Mouse (Mus musculus) hindbrain, embryonic 10.5 days (tissue): ENCODE measurements at regions not wholly inside any gene's neighbourhood (a gene's known extent, or its start where the extent isn't known, plus 50 kb on each side); places are given as distances from the start of the nearest gene placed in this dataset.

Experiments
- DNase-seq: peaks from one replicate; pipeline ENCODE4 v3.0.0-alpha.2; 2017; ENCODE audit warnings: low spot score
- H3K27ac ChIP-seq: fragments of 300-500 bp; sonication (generic); 2 replicates; pipeline ENCODE4 v1.5.1; 2016; ENCODE audit warnings: mild to moderate bottlenecking, moderate library complexity
- H3K27me3 ChIP-seq: fragments of 300-500 bp; sonication (generic); 2 replicates; pipeline ENCODE4 v1.6.1; 2016; ENCODE audit warnings: mild to moderate bottlenecking; ENCODE audit not compliant: poor library complexity, insufficient read depth, severe bottlenecking
- H3K36me3 ChIP-seq: fragments of 300-500 bp; sonication (generic); 2 replicates; pipeline ENCODE4 v1.6.1; 2016; ENCODE audit warnings: mild to moderate bottlenecking, moderate library complexity
- H3K4me1 ChIP-seq: fragments of 300-500 bp; sonication (generic); replicated peaks from 2 replicates; pipeline ENCODE4 v1.6.1; 2016; ENCODE audit warnings: mild to moderate bottlenecking
- H3K4me3 ChIP-seq: fragments of 300-500 bp; sonication (generic); 2 replicates; pipeline ENCODE4 v1.5.1; 2016; ENCODE audit warnings: mild to moderate bottlenecking, moderate library complexity
- H3K9me3 ChIP-seq: fragments of 300-500 bp; sonication (generic); 2 replicates; pipeline ENCODE4 v1.6.1; 2016; ENCODE audit warnings: mild to moderate bottlenecking, moderate library complexity
- WGBS: fragments of 180-500 bp; shearing (Covaris S2); methylation state at CpG from one replicate; pipeline ENCODE4 v1.1.7; 2016; 5-methylcytosine and 5-hydroxymethylcytosine counted together

GRCm38 (mm10) chr9:63060740-63061139 is 73.0 kb upstream of the Pias1 start:
- 89% methylated on average over 5 of the region's 5 CpGs for WGBS
- Histone ChIP-seq H3K4me1 (peaks cover 31% of the 10 kb centered on the region), H3K27ac (no peak overlapping the region), H3K36me3 (no peaks in the 10 kb centered on the region; the same call in 1 of the 2 replicates), H3K27me3 (no peaks in the 10 kb centered on the region), H3K9me3 (peaks cover 11% of the 10 kb centered on the region; the same call in 1 of the 2 replicates), H3K4me3 (no peak overlapping the region)
- no peak for DNase-seq

- Histone ChIP-seq H3K27me3 (no peaks in the 10 kb centered on the region), H3K4me1 (peaks cover 31% of the 10 kb centered on the region), H3K9me3 (peaks cover 11% of the 10 kb centered on the region; the same call in 1 of the 2 replicates), H3K36me3 (no peaks in the 10 kb centered on the region; the same call in 1 of the 2 replicates), H3K4me3 (peak overlapping the region; percentile 41), H3K27ac (peak overlapping the region; percentile 86)
- DNase-seq = peak; percentile 76
- 4% methylated on average over 10 of the region's 10 CpGs for WGBS
Observed at GRCm38 (mm10) chr9:63059234-63059842, 71.6 kb upstream of the Pias1 start.

GRCm38 (mm10) chr9:63058506-63059233 is 70.9 kb upstream of the Pias1 start:
- H3K27me3 ChIP-seq = no peaks in the 10 kb centered on the region
- no peaks in the 10 kb centered on the region; the same call in 1 of the 2 replicates for H3K36me3 ChIP-seq
- 31% methylated on average over 16 of the region's 16 CpGs for WGBS
- peaks cover 11% of the 10 kb centered on the region; the same call in 1 of the 2 replicates for H3K9me3 ChIP-seq
- H3K4me1 ChIP-seq = peaks cover 25% of the 10 kb centered on the region
- peak overlapping the region; percentile 86 for H3K27ac ChIP-seq
- peak; percentile 32 for DNase-seq
- peak overlapping the region; percentile 41 for H3K4me3 ChIP-seq

GRCm38 (mm10) chr9:63056695-63057349 is 69.1 kb upstream of the Pias1 start:
- Histone ChIP-seq H3K36me3 (no peaks in the 10 kb centered on the region), H3K27me3 (no peaks in the 10 kb centered on the region), H3K9me3 (no peaks in the 10 kb centered on the region), H3K4me1 (peaks cover 25% of the 10 kb centered on the region), H3K4me3 (no peak overlapping the region), H3K27ac (no peak overlapping the region)
- 87% methylated on average over 9 of the region's 9 CpGs for WGBS
- no peak for DNase-seq

GRCm38 (mm10) chr9:63052181-63052580 is 64.5 kb upstream of the Pias1 start:
- no peak for DNase-seq
- WGBS = 55% methylated on average over 4 of the region's 4 CpGs
- Histone ChIP-seq H3K9me3 (no peaks in the 10 kb centered on the region), H3K4me3 (no peak overlapping the region), H3K27ac (no peak overlapping the region), H3K27me3 (no peaks in the 10 kb centered on the region), H3K36me3 (no peaks in the 10 kb centered on the region), H3K4me1 (no peaks in the 10 kb centered on the region)

- DNase-seq = no peak
- Histone ChIP-seq H3K27ac (no peak overlapping the region), H3K4me1 (no peaks in the 10 kb centered on the region), H3K36me3 (no peaks in the 10 kb centered on the region), H3K9me3 (no peaks in the 10 kb centered on the region), H3K4me3 (no peak overlapping the region), H3K27me3 (no peaks in the 10 kb centered on the region)
- 82% methylated on average over 4 of the region's 4 CpGs for WGBS
Observed at GRCm38 (mm10) chr9:63051631-63052030, 63.9 kb upstream of the Pias1 start.

GRCm38 (mm10) chr9:63049290-63049689 is 61.6 kb upstream of the Pias1 start:
- no peak overlapping the region for H3K27ac ChIP-seq
- no peak for DNase-seq
- no peaks in the 10 kb centered on the region for H3K36me3 ChIP-seq
- 88% methylated on average over 5 of the region's 5 CpGs for WGBS
- H3K9me3 ChIP-seq = no peaks in the 10 kb centered on the region
- no peaks in the 10 kb centered on the region for H3K27me3 ChIP-seq
- no peaks in the 10 kb centered on the region for H3K4me1 ChIP-seq
- H3K4me3 ChIP-seq = no peak overlapping the region

- Histone ChIP-seq H3K4me3 (no peak overlapping the region), H3K9me3 (no peaks in the 10 kb centered on the region), H3K27ac (no peak overlapping the region), H3K27me3 (no peaks in the 10 kb centered on the region), H3K4me1 (no peaks in the 10 kb centered on the region; the same call in 1 of the 2 replicates), H3K36me3 (no peaks in the 10 kb centered on the region)
- 93% methylated on average over 3 of the region's 3 CpGs for WGBS
- no peak for DNase-seq
Observed at GRCm38 (mm10) chr9:63046981-63047380, 59.3 kb upstream of the Pias1 start.

GRCm38 (mm10) chr9:63045531-63045930 is 57.8 kb upstream of the Pias1 start:
- Histone ChIP-seq H3K27me3 (no peaks in the 10 kb centered on the region), H3K4me1 (no peaks in the 10 kb centered on the region; the same call in 1 of the 2 replicates), H3K27ac (no peak overlapping the region), H3K36me3 (no peaks in the 10 kb centered on the region), H3K9me3 (no peaks in the 10 kb centered on the region), H3K4me3 (no peak overlapping the region)
- 82% methylated on average over 4 of the region's 4 CpGs for WGBS
- DNase-seq = no peak

GRCm38 (mm10) chr9:63043304-63043703 is 55.6 kb upstream of the Pias1 start:
- Histone ChIP-seq H3K4me3 (no peak overlapping the region), H3K36me3 (no peaks in the 10 kb centered on the region), H3K9me3 (no peaks in the 10 kb centered on the region), H3K4me1 (no peaks in the 10 kb centered on the region; the same call in 1 of the 2 replicates), H3K27me3 (no peaks in the 10 kb centered on the region), H3K27ac (no peak overlapping the region)
- no peak for DNase-seq
- WGBS = 67% methylated on average over 3 of the region's 3 CpGs

- H3K27ac ChIP-seq = no peak overlapping the region
- no peaks in the 10 kb centered on the region for H3K9me3 ChIP-seq
- no peaks in the 10 kb centered on the region for H3K36me3 ChIP-seq
- no peaks in the 10 kb centered on the region; the same call in 1 of the 2 replicates for H3K27me3 ChIP-seq
- 83% methylated on average over 6 of the region's 6 CpGs for WGBS
- no peak overlapping the region for H3K4me3 ChIP-seq
- H3K4me1 ChIP-seq = no peaks in the 10 kb centered on the region; the same call in 1 of the 2 replicates
- no peak for DNase-seq
Observed at GRCm38 (mm10) chr9:63038031-63038430, 50.3 kb upstream of the Pias1 start.
